Mouse (Mus musculus): ENCODE measurements around the gene Hist1h2bc. TPM values are rescaled to one million over a fixed set of nuclear protein-coding genes. Genes with fewer than 3 reads are reported as not detected.

Hist1h2bc gene
- polyA plus RNA-seq (2012; fragmentation: generic; extraction: Trizol): 113 TPM

DNA sequence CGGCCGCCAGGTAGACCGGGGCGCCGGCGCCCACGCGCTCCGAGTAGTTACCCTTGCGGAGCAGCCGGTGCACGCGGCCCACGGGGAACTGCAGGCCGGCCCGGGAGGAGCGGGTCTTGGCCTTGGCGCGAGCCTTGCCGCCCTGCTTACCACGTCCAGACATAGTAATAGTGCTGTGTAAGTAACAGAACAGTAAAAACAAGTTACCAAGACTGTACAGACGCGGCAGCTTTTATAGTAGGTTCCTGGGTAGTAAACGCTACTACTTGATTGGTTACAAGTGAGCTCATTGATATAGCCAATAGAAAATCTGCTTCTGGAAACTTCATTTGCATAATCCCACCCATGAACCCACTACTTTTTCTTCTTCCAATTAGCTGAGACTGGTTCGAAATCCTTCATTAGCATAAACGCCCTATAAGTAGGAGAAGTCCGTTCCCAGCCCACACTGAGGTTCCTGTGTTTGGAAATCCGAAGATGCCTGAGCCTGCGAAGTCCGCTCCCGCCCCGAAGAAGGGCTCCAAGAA lies at the start of gene Hist1h2bc, which contains the start of gene Hist1h2ac:
Gene Hist1h2bc (plus strand): TSS at position 445 of the 527 bp plus-strand sequence.
Gene Hist1h2ac (minus strand): TSS at position 194 of the 527 bp plus-strand sequence.
- H3ac ChIP-seq (ENCODE audit: control insufficient read depth, insufficient read length): no peak within 1 kb of the TSS
- H3K27me3 ChIP-seq (ENCODE audit: control insufficient read depth, insufficient read depth, insufficient read length): no peaks in the 10 kb centered on the region
- TF ChIP-seq TCF12 (IDR thresholded peaks at IDR 0.05; ENCODE audit: insufficient read depth, poor library complexity, severe bottlenecking): no peak
- TF ChIP-seq POLR2A (IDR thresholded peaks at IDR 0.05; ENCODE audit: insufficient read length, low read depth): peak; percentile 76
- TF ChIP-seq POLR2AphosphoS2 (IDR thresholded peaks at IDR 0.05; ENCODE audit: insufficient read length, low read depth): peak; percentile 76
- TF ChIP-seq CEBPB (IDR thresholded peaks at IDR 0.05; ENCODE audit: insufficient read depth, poor library complexity, severe bottlenecking): 0 out of 2 replicates have a peak, but pooled peaks have one; percentile 15
- TF ChIP-seq MYOG (IDR thresholded peaks at IDR 0.05; ENCODE audit: control insufficient read depth in 1 of 3, insufficient read depth in 1 of 3, insufficient read length in 2 of 3, low read depth in 2 of 3): no peak
- TF ChIP-seq E2F4 (IDR thresholded peaks at IDR 0.05; ENCODE audit: insufficient read depth): no peak
- H3K4me3 ChIP-seq: peak within 1 kb of the TSS; percentile 43
- H3K79me2 ChIP-seq (ENCODE audit: control insufficient read depth, insufficient read depth): peaks cover 23% of the 10 kb centered on the region
- peak within 1 kb of the TSS; percentile 83 for H3K4me2 ChIP-seq (ENCODE audit: low read depth)
- H3K36me3 ChIP-seq (ENCODE audit: control insufficient read depth, insufficient read depth): no peaks in the 10 kb centered on the region

DNA sequence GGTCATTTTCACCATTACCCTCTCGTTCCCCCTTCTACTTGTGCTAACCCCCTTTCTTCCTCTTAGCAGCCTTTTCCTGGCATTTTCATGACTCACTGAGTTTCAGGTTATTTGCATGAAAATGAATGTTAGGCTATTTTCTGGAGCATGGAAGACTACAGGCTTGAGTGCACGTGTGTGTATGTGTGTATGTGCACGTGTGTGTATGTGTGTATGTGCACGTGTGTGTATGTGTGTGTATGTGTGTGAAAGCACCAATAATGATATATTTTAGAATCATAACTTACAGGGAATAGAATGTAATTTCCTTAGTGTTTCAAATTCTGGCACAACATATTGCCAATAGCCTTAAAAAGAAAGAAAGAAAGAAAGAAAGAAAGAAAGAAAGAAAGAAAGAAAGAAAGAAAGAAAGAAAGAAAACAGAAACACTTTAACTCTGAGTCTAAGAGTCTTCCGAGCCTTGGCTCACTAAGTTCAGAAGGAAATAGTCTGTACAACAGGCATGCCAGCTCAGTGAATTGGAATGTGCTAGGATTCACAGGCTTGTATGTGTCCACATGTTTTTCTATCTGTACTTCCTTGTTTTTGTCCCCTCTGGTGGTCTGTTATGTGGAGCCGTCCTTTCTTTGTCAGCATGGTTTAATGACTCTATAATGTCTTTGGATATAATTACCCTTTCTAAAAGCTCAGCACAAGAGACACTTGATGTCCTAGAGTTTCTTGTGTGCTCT lies 24.2 kb upstream of the Hist1h2bc start:
- no peaks in the 10 kb centered on the region for H3K36me3 ChIP-seq (ENCODE audit: control insufficient read depth, insufficient read depth)
- H3K4me3 ChIP-seq: no peak overlapping the region
- peak overlapping the region; percentile 3 for H3K4me2 ChIP-seq (ENCODE audit: low read depth)
- H3K27me3 ChIP-seq (ENCODE audit: control insufficient read depth, insufficient read depth, insufficient read length): no peaks in the 10 kb centered on the region
- TF ChIP-seq CEBPB (IDR thresholded peaks at IDR 0.05; ENCODE audit: insufficient read depth, poor library complexity, severe bottlenecking) (no peak), E2F4 (IDR thresholded peaks at IDR 0.05; ENCODE audit: insufficient read depth) (no peak), TCF3 (IDR thresholded peaks at IDR 0.05; ENCODE audit: insufficient read length, low read depth) (no peak), TCF12 (IDR thresholded peaks at IDR 0.05; ENCODE audit: insufficient read depth, poor library complexity, severe bottlenecking) (no peak), USF1 (IDR thresholded peaks at IDR 0.05; ENCODE audit: low read depth) (no peak), SRF (IDR thresholded peaks at IDR 0.05; ENCODE audit: control insufficient read depth, insufficient read length, low read depth) (no peak), REST (IDR thresholded peaks at IDR 0.05; ENCODE audit: insufficient read depth, insufficient read length) (no peak)
- H3ac ChIP-seq (ENCODE audit: control insufficient read depth, insufficient read length): no peak overlapping the region
- H3K79me2 ChIP-seq (ENCODE audit: control insufficient read depth, insufficient read depth): no peaks in the 10 kb centered on the region

DNA sequence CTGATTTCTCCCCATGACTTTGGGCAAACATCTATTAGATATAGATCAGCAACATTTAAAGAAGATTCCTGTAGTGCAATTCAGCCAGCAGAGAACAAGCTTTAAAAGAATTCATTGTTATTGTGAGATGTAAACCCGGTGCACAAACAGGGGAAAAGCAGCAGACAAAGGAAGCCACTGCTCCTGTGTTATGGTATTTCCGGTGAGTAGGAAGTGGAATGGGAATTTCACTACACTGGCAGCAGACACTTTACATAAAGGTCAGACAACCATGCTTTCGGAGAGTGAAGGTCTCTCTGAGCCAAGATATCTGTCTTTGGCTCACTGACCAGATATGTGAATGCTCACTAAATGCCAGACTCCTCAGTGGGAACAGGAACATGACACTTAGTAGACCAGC lies 21.5 kb upstream of the Hist1h2bc start:
- Histone ChIP-seq H3K27me3 (ENCODE audit: control insufficient read depth, insufficient read depth, insufficient read length) (no peaks in the 10 kb centered on the region), H3ac (ENCODE audit: control insufficient read depth, insufficient read length) (no peak overlapping the region), H3K79me2 (ENCODE audit: control insufficient read depth, insufficient read depth) (no peaks in the 10 kb centered on the region), H3K4me3 (no peak overlapping the region), H3K4me2 (ENCODE audit: low read depth) (no peak overlapping the region), H3K36me3 (ENCODE audit: control insufficient read depth, insufficient read depth) (no peaks in the 10 kb centered on the region)
- TF ChIP-seq POLR2A (IDR thresholded peaks at IDR 0.05; ENCODE audit: insufficient read length, low read depth): no peak
- TF ChIP-seq SRF (IDR thresholded peaks at IDR 0.05; ENCODE audit: control insufficient read depth, insufficient read length, low read depth): no peak
- TF ChIP-seq TCF3 (IDR thresholded peaks at IDR 0.05; ENCODE audit: insufficient read length, low read depth): no peak
- TF ChIP-seq POLR2AphosphoS2 (IDR thresholded peaks at IDR 0.05; ENCODE audit: insufficient read length, low read depth): no peak
- no peak for TF ChIP-seq TCF12 (IDR thresholded peaks at IDR 0.05; ENCODE audit: insufficient read depth, poor library complexity, severe bottlenecking)
- no peak for TF ChIP-seq MYOD1 (IDR thresholded peaks at IDR 0.05; ENCODE audit: control insufficient read depth in 1 of 3, insufficient read length in 2 of 3, low read depth in 2 of 3)
- TF ChIP-seq CEBPB (IDR thresholded peaks at IDR 0.05; ENCODE audit: insufficient read depth, poor library complexity, severe bottlenecking): no peak
- no peak for TF ChIP-seq MAX (IDR thresholded peaks at IDR 0.05; ENCODE audit: low read depth)
- TF ChIP-seq USF1 (IDR thresholded peaks at IDR 0.05; ENCODE audit: low read depth): no peak
- no peak for TF ChIP-seq E2F4 (IDR thresholded peaks at IDR 0.05; ENCODE audit: insufficient read depth)
- TF ChIP-seq REST (IDR thresholded peaks at IDR 0.05; ENCODE audit: insufficient read depth, insufficient read length): no peak
- no peak for TF ChIP-seq MYOG (IDR thresholded peaks at IDR 0.05; ENCODE audit: control insufficient read depth in 1 of 3, insufficient read depth in 1 of 3, insufficient read length in 2 of 3, low read depth in 2 of 3)

DNA sequence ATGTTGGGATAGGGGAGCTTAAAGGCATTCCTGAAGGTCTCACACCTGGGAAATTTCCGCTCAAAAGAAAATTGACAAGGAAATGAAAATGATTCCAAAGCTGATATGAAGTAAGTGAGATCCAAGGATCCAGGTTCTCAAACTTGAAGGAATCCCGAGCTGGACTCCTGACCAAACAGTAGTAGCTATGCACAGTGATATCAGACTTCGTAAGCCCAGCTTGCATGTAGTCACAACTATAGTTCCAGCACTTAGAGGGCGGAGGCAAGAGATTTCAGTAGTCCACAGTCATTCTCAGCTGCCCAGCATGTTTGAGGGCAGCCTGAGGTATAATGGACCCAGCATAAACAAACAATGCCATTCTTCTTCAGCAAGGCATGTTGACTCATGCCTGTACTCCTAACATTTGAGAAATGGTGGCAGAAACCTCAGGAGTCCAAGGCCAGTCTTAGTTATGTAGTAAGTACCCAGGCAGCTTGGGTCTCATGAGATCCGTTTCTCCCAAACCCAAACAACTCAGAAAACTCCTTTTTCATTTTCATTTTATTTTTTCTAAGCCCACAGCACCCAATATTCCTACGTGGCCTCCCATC lies 1.9 kb upstream of the Hist1h2bc start:
- Histone ChIP-seq H3ac (ENCODE audit: control insufficient read depth, insufficient read length) (no peak overlapping the region), H3K79me2 (ENCODE audit: control insufficient read depth, insufficient read depth) (peaks cover 13% of the 10 kb centered on the region), H3K4me2 (ENCODE audit: low read depth) (peak overlapping the region; percentile 72), H3K27me3 (ENCODE audit: control insufficient read depth, insufficient read depth, insufficient read length) (no peaks in the 10 kb centered on the region), H3K36me3 (ENCODE audit: control insufficient read depth, insufficient read depth) (no peaks in the 10 kb centered on the region), H3K4me3 (peak overlapping the region; percentile 24)
- no peak for TF ChIP-seq USF1 (IDR thresholded peaks at IDR 0.05; ENCODE audit: low read depth)
- no peak for TF ChIP-seq E2F4 (IDR thresholded peaks at IDR 0.05; ENCODE audit: insufficient read depth)
- no peak for TF ChIP-seq CEBPB (IDR thresholded peaks at IDR 0.05; ENCODE audit: insufficient read depth, poor library complexity, severe bottlenecking)
- no peak for TF ChIP-seq POLR2A (IDR thresholded peaks at IDR 0.05; ENCODE audit: insufficient read length, low read depth)
- no peak for TF ChIP-seq MAX (IDR thresholded peaks at IDR 0.05; ENCODE audit: low read depth)
- no peak for TF ChIP-seq POLR2AphosphoS2 (IDR thresholded peaks at IDR 0.05; ENCODE audit: insufficient read length, low read depth)
- TF ChIP-seq TCF12 (IDR thresholded peaks at IDR 0.05; ENCODE audit: insufficient read depth, poor library complexity, severe bottlenecking): no peak
- TF ChIP-seq SRF (IDR thresholded peaks at IDR 0.05; ENCODE audit: control insufficient read depth, insufficient read length, low read depth): no peak
- TF ChIP-seq REST (IDR thresholded peaks at IDR 0.05; ENCODE audit: insufficient read depth, insufficient read length): no peak
- TF ChIP-seq TCF3 (IDR thresholded peaks at IDR 0.05; ENCODE audit: insufficient read length, low read depth): no peak
- TF ChIP-seq MYOD1 (IDR thresholded peaks at IDR 0.05; ENCODE audit: control insufficient read depth in 1 of 3, insufficient read length in 2 of 3, low read depth in 2 of 3): no peak
- TF ChIP-seq MYOG (IDR thresholded peaks at IDR 0.05; ENCODE audit: control insufficient read depth in 1 of 3, insufficient read depth in 1 of 3, insufficient read length in 2 of 3, low read depth in 2 of 3): no peak

All from myocyte (in vitro differentiated cells).